Mouse (Mus musculus): ENCODE results near the gene Pcca.

Gene Pcca

GRCm38 (mm10) chr14:122865462-122866129, 331.5 kb downstream of the Pcca start:
- DNase-seq: no peak

DNA sequence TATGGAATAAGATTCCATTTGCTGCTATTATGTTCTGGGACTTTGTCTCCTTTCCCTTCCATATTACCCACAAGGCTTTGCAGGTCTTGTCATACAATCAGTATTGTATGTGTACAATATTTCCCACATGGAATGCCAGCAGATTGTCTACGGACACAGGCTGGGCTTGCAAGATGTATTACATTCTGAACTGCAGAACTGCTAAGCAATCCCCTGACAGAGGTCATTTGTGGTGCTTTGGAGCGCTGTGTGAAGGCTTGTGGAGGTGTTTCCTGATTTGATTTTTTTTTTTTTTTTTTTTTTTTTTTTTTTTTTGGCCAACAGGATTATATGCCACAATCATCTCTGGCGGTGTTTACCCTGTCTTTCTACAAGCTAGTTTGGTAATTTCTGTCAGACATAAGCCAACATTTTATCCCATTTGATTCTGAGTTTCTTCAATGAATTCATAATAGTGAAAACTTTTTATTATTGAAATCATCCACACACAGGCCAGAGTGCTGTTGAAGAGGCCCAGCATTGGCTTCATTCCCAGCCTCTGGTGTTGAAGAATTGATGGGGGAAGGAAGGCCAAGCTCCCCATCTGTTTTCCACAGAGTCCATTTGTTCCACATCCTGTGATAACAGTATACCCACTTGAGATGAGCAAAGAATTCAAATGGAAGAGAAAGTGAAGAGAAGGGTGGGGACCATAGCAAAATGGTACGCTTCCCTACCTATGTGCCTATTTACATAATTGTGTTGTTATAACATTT, 333.6 kb downstream of the Pcca start:
- no peak for DNase-seq

DNA sequence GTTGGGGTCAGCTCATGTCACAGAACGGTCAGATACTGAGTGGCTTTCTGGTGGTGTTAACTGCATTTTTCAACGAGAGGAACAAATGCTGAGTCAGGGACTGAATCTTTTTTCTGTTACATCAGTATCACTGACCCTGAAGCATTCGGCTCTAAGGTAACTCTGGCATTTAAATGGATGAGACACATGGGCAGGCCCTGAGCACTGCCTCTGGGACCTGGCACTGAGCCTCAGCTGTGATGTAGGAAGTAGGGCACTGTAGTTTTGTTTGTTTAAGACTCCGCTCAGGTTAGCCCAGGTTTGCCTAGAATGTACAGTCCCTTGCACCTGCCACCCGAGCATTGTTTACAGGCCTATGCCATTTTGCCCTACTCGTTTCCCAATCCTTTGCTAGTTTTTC, 335.7 kb downstream of the Pcca start:
- no peak for DNase-seq

GRCm38 (mm10) chr14:122871841-122872580, 337.9 kb downstream of the Pcca start:
- DNase-seq: no peak

- DNase-seq: no peak
These were observed 338.5 kb downstream of the Pcca start for GRCm38 (mm10) chr14:122872612-122873011.

DNA sequence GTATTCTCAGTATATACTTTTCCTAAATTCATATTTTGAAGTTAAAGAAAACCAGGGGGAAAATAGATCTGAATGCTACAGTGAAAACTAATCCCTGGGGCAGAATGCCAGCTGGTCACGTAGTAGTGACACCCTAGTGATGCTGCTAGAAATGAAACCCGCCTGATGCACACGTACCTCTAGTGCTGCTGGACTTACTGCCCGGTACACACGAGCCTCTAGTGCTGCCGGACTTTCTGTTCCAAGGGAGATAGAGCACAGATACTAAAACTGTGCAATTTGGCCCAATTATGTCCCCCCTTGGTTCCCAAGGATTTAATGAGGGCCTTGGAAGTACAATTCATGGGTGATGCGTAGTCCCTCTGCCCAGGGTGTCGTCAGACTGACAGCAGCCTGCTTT, 340.9 kb downstream of the Pcca start:
- DNase-seq: no peak

GRCm38 (mm10) chr14:122875636-122876035, 341.5 kb downstream of the Pcca start:
- no peak for DNase-seq

GRCm38 (mm10) chr14:122876163-122876562, 342.0 kb downstream of the Pcca start:
- peak; percentile 86 for DNase-seq

GRCm38 (mm10) chr14:122876723-122877122, 342.6 kb downstream of the Pcca start:
- no peak for DNase-seq

- no peak for DNase-seq
These were observed 343.7 kb downstream of the Pcca start for GRCm38 (mm10) chr14:122877787-122878186.

DNA sequence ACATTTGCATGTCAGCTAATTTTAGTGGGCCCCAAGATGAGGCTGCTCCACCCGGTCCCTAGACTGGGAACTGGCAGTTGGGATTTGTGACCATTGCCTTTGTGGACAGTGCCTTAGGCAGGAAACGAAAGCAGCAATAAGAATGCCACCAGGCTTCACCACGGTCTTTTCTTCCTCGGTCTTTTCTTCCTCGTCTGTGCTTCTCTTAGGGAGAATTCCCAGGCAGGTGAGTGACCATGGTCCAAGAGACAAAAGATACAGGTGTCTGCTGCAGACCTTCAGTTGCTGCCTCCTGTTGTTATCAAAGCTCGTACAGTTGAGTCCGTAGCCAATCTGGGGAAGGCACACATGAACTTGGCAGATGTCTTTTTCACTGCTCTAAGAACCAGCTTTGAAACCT, 346.2 kb downstream of the Pcca start:
- DNase-seq: no peak

DNA sequence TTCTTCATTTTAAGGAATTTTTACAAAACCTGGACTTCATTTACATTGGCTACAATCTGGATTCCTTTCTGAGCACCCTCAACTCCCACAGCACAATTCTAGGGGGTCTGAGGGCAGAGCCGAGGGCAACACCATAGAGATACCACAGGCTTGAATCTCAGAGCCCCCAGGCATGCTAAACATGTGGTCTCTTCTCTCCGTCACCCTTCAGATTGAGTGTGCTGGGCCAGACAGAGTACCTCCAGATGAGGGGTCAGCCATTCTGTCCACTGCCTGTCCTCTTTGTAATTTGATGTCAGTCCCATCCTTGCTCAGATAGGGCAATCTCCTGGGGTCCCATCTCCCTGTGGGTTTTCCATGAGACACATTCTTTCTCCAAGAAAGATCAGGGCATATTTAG, 347.6 kb downstream of the Pcca start:
- DNase-seq: no peak

DNA sequence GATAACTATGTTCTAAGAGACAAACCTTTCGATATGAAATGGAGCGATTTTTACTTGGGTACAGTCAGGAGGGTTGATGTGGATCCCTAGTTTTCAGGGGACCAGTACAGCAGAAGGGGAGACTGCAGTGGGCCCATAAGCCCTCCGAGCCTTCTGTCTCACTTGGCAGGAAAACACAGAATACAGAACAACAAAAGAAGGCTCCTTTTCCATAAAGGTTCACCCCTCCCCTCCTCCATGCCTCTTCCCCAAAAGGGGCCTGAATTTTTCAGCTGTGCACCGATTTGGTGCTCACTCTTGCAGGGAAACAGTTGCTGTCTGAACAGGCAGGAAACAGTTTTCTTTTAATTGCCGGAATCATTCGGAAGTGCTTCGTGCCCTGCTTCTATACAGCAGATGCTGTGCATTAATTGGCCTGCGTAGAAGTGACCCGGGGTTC, 348.1 kb downstream of the Pcca start:
- no peak for DNase-seq

DNA sequence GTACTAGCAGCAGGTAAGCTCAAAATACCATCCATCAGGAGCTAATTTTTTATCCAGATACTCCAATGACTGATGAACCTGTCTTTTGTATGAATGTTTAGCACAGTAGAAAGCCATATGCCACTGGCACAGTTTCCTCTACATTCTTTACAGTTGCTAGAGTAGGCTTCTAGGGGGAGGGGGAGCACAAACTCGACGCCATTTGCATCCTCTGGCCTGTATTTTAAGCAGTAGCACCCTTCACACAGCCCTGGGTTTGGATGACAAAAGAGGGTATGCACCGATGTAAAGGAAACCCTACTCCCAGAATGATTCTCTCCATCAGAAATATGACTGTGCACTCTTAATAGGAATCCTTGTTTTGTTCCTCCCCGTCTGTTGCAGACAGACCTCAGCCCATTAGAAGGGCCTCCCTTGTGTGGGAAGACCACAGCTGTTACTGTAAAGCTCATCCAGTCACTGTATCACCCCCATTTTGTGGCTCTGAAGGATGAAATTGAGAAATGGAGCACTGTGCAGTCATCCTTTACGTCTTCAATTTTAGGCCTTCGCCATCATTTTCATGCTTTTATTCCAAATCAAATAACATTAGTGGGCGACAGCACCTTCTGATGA, 348.8 kb downstream of the Pcca start:
- no peak for DNase-seq

GRCm38 (mm10) chr14:122883410-122883806, 349.3 kb downstream of the Pcca start:
- no peak for DNase-seq

DNA sequence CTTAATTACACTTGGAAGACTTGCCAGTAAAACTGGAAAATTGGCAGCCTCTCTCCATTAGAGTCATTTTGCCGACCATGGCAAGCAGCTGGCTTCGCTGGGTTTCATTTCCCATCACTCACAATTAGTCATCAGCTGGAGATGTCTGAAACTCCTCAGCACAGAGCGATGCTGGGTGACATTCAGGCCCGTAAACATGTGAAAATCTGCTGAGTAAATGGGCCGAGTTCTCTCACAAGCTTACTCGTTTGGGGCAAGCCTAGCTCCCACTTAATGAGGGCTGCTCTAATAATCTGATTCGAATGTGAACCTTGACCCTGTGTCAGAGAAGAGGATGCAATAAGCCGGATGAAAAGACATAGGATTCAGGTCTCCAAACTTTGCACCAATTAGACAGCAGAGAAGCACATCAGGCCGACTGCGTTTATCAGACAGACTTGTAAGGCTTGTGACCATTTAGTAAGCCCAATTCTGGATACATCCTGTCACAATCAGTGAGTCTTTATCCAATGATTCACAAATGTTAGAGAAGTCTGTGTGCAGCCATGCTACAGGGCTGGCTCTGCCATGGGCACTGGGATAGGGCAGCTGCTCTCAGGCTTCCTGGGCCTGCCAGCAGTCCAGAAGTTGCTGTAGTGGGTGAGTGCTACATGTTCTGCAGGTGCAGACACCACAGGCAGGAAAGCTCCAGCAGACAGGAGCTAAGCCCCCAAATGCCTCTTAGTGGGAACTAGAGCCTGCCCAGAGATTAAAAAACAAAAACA, 349.9 kb downstream of the Pcca start:
- DNase-seq: no peak

DNA sequence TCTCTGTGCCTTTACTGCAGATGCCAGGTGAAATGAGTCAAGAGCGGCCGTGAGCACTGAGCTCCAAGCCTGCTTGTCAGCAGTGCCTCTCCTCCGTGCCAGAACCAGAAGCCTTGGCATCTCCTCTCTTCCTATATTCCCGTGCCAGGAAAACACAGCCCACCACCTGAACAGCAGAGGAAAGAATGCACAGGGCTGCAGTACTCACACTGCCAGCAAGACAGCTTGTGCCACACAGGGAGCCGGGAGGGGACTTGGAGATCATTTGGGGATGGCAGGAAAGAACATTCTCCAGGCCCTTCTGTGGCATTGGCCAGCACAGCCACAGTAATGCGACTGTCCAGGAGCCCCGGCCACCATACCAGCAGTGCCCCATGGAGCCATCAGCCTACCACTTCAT, 351.8 kb downstream of the Pcca start:
- peak; percentile 97 for DNase-seq

DNA sequence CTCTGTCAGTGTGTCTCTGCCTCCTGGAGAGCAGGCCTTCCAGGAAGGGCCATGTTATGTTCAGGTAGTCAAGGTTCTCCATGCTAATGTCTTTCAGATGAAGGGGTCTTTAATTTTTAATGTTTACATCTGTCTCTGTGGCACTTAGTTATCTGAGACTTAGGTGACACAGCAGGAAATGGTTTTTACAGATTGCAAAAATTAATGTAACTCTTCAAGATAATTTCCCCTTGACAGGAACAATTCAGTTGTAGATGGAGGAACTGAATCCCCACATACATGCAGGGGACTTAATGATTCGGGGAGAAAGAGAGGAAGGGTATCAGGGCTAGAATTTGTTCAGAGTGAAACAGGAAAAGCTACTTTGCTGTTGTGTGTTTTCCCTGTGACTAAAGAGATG, 353.2 kb downstream of the Pcca start:
- no peak for DNase-seq

- DNase-seq: no peak
These were observed 353.8 kb downstream of the Pcca start for GRCm38 (mm10) chr14:122887702-122888479.

DNA sequence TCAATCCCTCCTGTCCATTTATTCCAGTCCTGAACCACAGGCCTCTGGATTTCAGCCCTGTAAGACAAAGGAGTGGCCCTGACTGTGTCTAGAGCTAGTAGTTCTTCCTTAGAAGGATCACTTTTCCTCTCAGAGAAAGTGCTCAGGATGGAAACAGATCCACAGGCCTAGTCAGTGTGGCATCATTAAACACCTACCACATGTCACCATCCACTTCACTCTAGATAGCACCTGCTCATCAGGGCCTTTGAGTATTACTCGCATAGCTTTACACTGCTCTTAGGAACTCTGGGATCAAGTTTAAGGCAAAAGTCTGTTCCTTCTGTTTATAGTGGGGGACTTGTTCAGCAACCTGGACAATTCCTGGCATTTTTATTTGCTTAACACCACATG, 354.4 kb downstream of the Pcca start:
- no peak for DNase-seq

GRCm38 (mm10) chr14:122891470-122891968, 357.4 kb downstream of the Pcca start:
- no peak for DNase-seq

DNA sequence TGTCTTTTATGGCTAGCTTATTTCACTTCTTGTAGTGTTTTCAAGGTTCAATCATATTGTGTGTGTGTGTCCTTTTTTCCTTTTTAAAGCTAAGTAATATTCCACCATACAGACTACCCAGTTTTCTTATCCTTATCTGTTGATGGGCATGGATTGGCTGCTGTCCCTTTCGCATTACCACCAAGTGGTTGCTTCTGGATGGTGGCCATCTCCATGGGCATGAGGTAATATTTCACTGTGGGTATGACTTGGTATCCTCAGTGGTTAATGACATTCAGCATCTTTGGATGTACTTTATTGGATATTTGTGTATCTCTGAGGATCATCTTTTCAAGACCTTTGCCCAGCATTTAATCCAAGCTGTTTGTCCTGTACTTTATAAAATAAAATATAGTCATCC, 362.0 kb downstream of the Pcca start:
- DNase-seq: no peak
